Mouse (Mus musculus) limb, embryonic 15.5 days (tissue): ENCODE data around the gene Rbm3. TPM values are rescaled to one million over a fixed set of nuclear protein-coding genes. Genes with fewer than 3 reads are reported as not detected.

Experiments used
- ATAC-seq: fragments of 200-750 bp; cut with Nextera tagmentation; 2 replicates; pipeline ENCODE4 v1.8.0; 2017; ENCODE audit warnings: low read depth, moderate TSS enrichment; ENCODE audit not compliant: insufficient number of reproducible peaks, low FRiP score, low TSS enrichment
- H3K27ac ChIP-seq: fragments of 300-500 bp; sonication (generic); 2 replicates; pipeline ENCODE4 v1.5.1; 2015; ENCODE audit warnings: moderate library complexity, mild to moderate bottlenecking, inconsistent platforms
- H3K27me3 ChIP-seq: fragments of 300-500 bp; sonication (generic); 2 replicates; pipeline ENCODE4 v1.6.1; 2015; ENCODE audit warnings: inconsistent platforms
- H3K36me3 ChIP-seq: fragments of 300-500 bp; sonication (generic); 2 replicates; pipeline ENCODE4 v1.6.1; 2015; ENCODE audit warnings: inconsistent platforms
- H3K4me1 ChIP-seq: fragments of 300-500 bp; sonication (generic); 2 replicates; pipeline ENCODE4 v1.6.1; 2015; ENCODE audit warnings: inconsistent platforms
- H3K4me2 ChIP-seq: fragments of 300-500 bp; sonication (generic); 2 replicates; pipeline ENCODE4 v1.6.1; 2015; ENCODE audit warnings: mild to moderate bottlenecking, inconsistent platforms
- H3K4me3 ChIP-seq: fragments of 300-500 bp; sonication (generic); 2 replicates; pipeline ENCODE4 v1.5.1; 2015; ENCODE audit warnings: mild to moderate bottlenecking, inconsistent platforms
- H3K9ac ChIP-seq: fragments of 300-500 bp; sonication (generic); 2 replicates; pipeline ENCODE4 v1.6.1; 2015; ENCODE audit warnings: inconsistent platforms
- H3K9me3 ChIP-seq: fragments of 300-500 bp; sonication (generic); 2 replicates; pipeline ENCODE4 v1.6.1; 2016; ENCODE audit warnings: inconsistent platforms
- WGBS: fragments of 180-500 bp; shearing (Covaris S2); methylation state at CpG from one replicate; pipeline ENCODE4 v1.1.7; 2015; 5-methylcytosine and 5-hydroxymethylcytosine counted together
- polyA plus RNA-seq: library from polyadenylated mRNA; unstranded; fragments of >200 nt; fragmentation: Nextera tagmentation; extraction: Ambion mirVana; gene quantifications from 2 replicates; pipeline ENCODE4 v1.2.1, GENCODE M21; 2015

The Rbm3 gene
- polyA plus RNA-seq, 1 experiment from 2014 or later = 401 TPM

DNA sequence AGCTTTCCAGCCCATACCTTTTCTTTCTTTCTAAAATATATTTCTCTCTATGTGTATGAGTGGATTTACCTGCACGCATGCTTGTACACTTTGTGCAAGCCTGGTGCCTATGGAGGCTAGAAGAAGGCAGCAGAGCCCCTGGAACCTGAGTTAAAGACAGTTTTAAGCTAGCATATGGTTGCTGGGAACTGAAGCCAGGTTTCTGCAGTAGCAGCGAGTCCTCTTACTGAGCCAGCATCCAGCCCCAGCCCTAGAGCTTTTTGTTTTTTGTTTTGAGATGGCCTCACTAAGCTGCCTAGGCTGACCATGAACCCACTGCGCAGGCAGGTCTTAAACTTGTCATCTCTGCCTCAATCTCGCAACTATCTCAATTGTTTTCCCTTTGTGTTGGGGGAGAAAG is 18.8 kb upstream of the Rbm3 start:
- H3K4me3 ChIP-seq = no peak overlapping the region
- no peaks in the 10 kb centered on the region for H3K9me3 ChIP-seq
- no peak overlapping the region for H3K9ac ChIP-seq
- no peak overlapping the region for H3K4me2 ChIP-seq
- no peaks in the 10 kb centered on the region for H3K4me1 ChIP-seq
- H3K27ac ChIP-seq = no peak overlapping the region
- peaks cover 10% of the 10 kb centered on the region for H3K36me3 ChIP-seq
- WGBS = 91% methylated on average over 4 of the region's 4 CpGs
- H3K27me3 ChIP-seq = no peaks in the 10 kb centered on the region
- no peak for ATAC-seq

DNA sequence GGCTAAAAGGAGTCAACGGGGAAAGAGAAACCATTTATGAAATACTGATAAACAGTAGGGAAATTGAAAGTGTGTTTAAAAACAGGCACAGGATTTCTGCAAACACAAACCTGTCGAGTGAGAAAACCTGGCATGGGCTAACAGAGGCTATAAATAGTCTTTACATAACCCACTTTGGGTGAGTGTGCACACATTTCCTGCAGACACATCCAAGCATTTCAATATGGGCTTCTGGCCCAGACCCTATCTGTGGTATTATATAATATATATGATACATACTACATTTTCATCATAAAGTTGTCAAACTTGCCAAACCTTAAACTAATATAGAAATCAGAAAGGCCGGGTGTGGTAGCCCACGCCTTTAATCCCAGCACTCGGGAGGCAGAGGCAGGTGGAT is 17.4 kb upstream of the Rbm3 start:
- no peaks in the 10 kb centered on the region for H3K4me1 ChIP-seq
- H3K27ac ChIP-seq = no peak overlapping the region
- ATAC-seq = no peak
- H3K9me3 ChIP-seq = no peaks in the 10 kb centered on the region
- WGBS = 83% methylated on average over 5 of the region's 5 CpGs
- no peak overlapping the region for H3K4me3 ChIP-seq
- peaks cover 10% of the 10 kb centered on the region for H3K36me3 ChIP-seq
- H3K27me3 ChIP-seq = no peaks in the 10 kb centered on the region
- no peak overlapping the region for H3K4me2 ChIP-seq
- no peak overlapping the region for H3K9ac ChIP-seq

DNA sequence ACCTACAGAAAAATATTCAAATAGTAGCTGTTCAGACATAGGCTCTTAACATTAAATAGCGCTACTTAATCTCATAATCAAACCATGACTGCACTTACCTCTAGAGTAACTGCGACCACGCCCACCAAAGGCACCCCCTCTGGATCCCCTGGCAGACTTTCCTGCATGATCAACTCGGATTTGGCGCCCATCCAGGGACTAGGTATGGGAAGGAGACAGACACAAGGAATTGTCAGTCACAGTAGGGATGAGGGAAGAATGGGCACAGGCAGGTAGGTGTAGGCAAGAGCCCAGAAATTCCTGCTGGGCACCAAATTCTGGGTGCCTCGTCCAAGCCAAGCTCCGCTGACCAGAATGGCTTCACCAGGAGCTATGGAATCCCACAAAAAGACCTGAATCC is 1.9 kb downstream of the Rbm3 start:
- Histone ChIP-seq H3K4me1 (peaks cover 8% of the 10 kb centered on the region), H3K27ac (no peak overlapping the region), H3K9me3 (no peaks in the 10 kb centered on the region), H3K4me3 (peak overlapping the region; percentile 60), H3K27me3 (no peaks in the 10 kb centered on the region), H3K9ac (no peak overlapping the region), H3K4me2 (peak overlapping the region; percentile 57), H3K36me3 (peaks cover 18% of the 10 kb centered on the region)
- WGBS = 72% methylated on average over 7 of the region's 7 CpGs
- no peak for ATAC-seq

DNA sequence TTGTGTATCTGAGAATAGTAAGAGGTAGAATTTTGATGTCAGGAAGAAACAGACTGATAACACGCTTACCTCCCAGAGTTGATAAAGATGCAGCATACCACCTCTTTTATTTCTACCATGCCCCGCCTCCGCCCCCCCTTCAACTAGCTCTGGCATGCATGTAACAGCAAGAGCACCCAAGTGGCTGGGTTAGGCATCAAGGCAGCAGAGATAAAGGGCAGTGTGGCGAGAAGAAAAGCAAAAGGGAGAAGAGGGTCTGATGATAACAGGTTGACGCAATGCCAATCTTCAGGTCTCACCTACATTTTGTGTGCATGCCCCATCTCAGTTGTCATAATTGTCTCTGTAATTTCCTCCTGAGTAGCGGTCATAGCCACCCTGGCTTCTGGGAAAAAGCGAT is 2.7 kb downstream of the Rbm3 start:
- Histone ChIP-seq H3K4me2 (no peak overlapping the region), H3K4me3 (no peak overlapping the region), H3K27me3 (no peaks in the 10 kb centered on the region), H3K9me3 (no peaks in the 10 kb centered on the region), H3K4me1 (peaks cover 8% of the 10 kb centered on the region), H3K27ac (no peak overlapping the region), H3K36me3 (peaks cover 18% of the 10 kb centered on the region), H3K9ac (no peak overlapping the region)
- 79% methylated on average over 7 of the region's 7 CpGs for WGBS
- ATAC-seq = no peak

DNA sequence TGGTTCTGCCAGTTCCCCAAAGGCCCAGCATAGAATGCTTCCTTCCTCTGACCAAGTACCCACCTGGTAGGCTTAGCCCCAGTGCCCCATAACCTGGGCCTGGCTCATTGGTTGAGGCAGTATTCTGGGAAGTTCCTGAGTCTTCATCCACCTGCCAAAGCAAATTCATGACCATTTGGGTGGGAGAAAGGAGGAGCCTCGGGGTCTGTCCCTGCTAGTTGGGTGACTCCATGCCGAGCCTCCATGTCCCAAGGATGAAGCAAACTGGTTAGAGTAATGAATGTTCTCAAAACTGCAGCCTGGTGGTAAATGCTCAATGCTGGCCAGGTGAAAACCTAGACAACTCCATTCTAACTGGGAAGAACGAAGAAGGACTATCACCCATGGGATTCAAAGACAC is 4.6 kb downstream of the Rbm3 start:
- WGBS = 69% methylated on average over 3 of the region's 3 CpGs
- no peak for ATAC-seq
- peaks cover 18% of the 10 kb centered on the region for H3K36me3 ChIP-seq

DNA sequence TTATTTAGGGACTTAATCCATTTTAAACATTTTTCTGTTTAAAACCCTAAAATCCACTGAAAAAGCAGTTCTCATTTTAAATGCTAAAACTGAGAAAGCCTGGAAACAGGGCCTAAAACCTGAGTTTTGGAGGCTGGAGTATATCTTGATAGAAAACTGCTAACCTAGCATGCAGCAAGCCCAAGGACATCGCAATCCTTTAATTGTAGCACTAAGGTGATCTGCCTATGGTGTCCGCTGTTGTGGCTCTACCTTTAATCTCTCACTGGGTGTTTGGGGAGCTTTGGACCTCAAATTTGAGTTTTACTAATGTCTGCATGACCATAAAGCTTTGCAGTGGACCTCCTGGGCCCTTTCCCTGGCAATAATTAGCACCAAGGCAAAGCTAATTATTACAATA is 5.2 kb downstream of the Rbm3 start:
- H3K4me1 ChIP-seq = peaks cover 8% of the 10 kb centered on the region
- no peak for ATAC-seq
- H3K27ac ChIP-seq = no peak overlapping the region
- no peak overlapping the region for H3K4me3 ChIP-seq
- peaks cover 18% of the 10 kb centered on the region for H3K36me3 ChIP-seq
- WGBS = 95% methylated on average over 2 of the region's 2 CpGs
- no peak overlapping the region for H3K4me2 ChIP-seq
- H3K9ac ChIP-seq = no peak overlapping the region
- no peaks in the 10 kb centered on the region for H3K27me3 ChIP-seq
- H3K9me3 ChIP-seq = no peaks in the 10 kb centered on the region

More for the DNA sequence above, 4.6 kb downstream of the Rbm3 start:
- H3K4me3 ChIP-seq = no peak overlapping the region
- H3K4me1 ChIP-seq = peaks cover 8% of the 10 kb centered on the region
- H3K9me3 ChIP-seq = no peaks in the 10 kb centered on the region
- H3K9ac ChIP-seq = no peak overlapping the region
- H3K4me2 ChIP-seq = no peak overlapping the region
- no peaks in the 10 kb centered on the region for H3K27me3 ChIP-seq
- H3K27ac ChIP-seq = no peak overlapping the region

DNA sequence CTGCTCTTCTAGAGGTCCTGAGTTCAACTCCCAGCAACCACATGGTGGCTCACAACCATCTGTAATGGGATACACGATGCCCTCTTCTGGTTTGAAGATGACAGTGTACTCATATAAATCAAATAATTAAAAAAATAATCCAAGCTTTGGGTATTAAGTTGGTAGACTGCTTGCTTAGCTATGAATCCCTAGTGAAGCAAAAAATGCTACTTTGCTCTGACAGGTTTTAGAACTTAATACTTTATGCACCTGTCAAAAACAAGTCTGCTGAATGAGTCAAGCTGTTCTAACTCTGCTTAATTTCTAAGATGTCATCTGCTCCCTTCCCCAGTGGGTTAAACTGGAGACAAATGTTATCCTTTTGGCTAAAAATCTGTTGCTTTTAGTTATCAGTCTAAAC is 6.2 kb downstream of the Rbm3 start:
- WGBS = 45% methylated on average over 1 of the region's 1 CpGs
- H3K4me1 ChIP-seq = peaks cover 8% of the 10 kb centered on the region
- no peak overlapping the region for H3K4me3 ChIP-seq
- no peak overlapping the region for H3K9ac ChIP-seq
- H3K27me3 ChIP-seq = no peaks in the 10 kb centered on the region
- no peak overlapping the region for H3K27ac ChIP-seq
- peaks cover 18% of the 10 kb centered on the region for H3K36me3 ChIP-seq
- H3K9me3 ChIP-seq = no peaks in the 10 kb centered on the region
- no peak overlapping the region for H3K4me2 ChIP-seq
- no peak for ATAC-seq

DNA sequence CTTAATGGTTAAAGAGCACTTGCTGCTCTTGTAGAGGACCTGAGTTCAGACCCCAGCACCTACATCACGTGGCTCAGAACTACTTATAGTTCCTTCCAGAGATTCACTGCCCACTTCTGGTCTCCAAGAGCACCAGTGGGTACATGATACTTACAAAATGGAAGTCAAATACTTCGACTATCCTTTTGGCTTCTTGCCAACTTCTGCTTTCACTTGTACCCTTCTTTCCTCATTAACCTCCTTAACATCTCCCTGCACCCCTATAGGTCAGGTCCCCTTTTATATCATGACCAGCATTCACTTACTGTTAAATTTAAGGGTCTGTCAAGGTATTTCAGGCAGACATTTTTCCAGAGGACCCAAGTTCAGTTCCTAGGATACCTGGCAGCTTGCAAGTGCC is 9.8 kb downstream of the Rbm3 start:
- no peak overlapping the region for H3K9ac ChIP-seq
- no peak for ATAC-seq
- WGBS = 31% methylated on average over 2 of the region's 2 CpGs
- H3K4me1 ChIP-seq = no peaks in the 10 kb centered on the region; the same call in 1 of the 2 replicates
- no peak overlapping the region for H3K4me2 ChIP-seq
- H3K27ac ChIP-seq = no peak overlapping the region
- H3K36me3 ChIP-seq = peaks cover 7% of the 10 kb centered on the region
- no peaks in the 10 kb centered on the region for H3K9me3 ChIP-seq
- no peak overlapping the region for H3K4me3 ChIP-seq
- H3K27me3 ChIP-seq = no peaks in the 10 kb centered on the region

DNA sequence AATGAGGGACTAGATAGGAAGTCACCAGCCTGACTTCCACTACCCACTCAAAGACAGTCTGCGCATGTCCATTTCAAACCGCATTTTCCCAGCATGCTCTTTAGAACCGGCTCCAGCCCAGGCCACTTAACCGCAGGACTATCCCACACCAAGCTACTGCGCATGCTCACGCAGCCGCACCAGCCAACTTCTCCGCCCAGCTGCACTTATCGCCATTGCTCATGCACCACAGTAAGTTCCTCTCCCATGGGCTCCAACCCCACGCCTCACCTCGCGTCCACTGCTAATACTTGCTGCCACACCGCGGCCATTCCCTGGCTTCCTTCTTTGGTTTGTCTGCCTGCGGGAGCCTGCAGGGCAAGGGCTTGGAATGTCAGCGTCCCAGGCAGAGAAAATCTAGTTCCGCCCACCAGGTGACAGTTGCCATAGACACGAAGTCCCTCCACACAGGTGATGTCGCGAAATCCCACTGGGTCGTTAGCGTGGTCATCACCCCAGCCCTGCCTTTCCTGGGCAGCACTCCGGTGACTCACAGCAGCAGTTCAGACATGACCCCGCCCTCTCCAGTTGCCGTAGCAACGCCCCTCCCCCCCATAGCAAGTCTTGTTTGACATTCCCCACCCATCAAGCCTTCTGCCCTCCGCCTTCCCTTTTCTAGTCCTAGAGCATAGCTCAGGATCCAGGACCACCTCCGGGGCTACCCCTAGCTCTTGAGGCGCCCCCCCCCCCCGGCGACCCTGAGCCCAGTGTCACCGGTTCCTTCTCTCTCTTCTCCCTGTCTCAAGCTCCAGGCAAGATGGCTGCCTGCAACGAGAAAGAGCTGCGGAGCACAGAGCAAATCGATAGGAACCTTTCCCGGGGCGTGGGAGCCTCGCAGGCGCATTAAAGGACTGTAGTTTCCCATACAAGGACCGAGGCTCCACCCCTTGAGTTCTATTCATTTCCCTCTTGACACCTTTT is 13.4 kb downstream of the Rbm3 start, which contains the start of gene Wdr13:
Wdr13 (minus strand) TSS at position 876 of the 960 bp plus-strand sequence.
- no peaks in the 10 kb centered on the region for H3K9me3 ChIP-seq
- peak; percentile 85 for ATAC-seq
- no peaks in the 10 kb centered on the region; the same call in 1 of the 2 replicates for H3K4me1 ChIP-seq
- peak within 1 kb of the TSS; percentile 45 for H3K4me2 ChIP-seq
- peak within 1 kb of the TSS; percentile 53 for H3K4me3 ChIP-seq
- H3K27ac ChIP-seq = peak within 1 kb of the TSS; percentile 92
- H3K27me3 ChIP-seq = no peaks in the 10 kb centered on the region
- WGBS = 20% methylated on average over 38 of the region's 40 CpGs
- H3K9ac ChIP-seq = no peak within 1 kb of the TSS
- peaks cover 12% of the 10 kb centered on the region for H3K36me3 ChIP-seq

DNA sequence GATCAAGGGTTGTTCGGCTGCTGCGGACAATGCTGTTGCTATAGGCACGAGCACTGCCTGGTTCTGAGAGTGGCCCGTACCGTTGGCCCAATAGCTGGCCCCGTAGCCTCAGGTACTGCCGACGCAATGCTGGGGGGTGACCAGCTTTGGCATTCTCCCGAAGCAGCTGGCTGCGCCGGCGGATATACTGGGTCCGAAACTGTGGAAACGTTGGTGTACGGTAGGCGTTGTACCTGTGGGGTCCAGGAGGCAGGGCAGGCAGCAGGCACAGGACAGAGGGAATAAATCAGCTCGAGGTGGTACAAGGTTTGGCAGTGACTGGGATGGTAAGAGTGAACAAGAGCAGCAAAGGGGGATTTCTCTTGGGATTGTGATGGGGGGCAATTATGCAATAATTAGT is 14.3 kb downstream of the Rbm3 start:
- 90% methylated on average over 17 of the region's 17 CpGs for whole genome bisulfite sequencing
- no peak overlapping the region for H3K27ac ChIP-seq
- no peak for ATAC-seq
- H3K9me3 ChIP-seq = no peaks in the 10 kb centered on the region
- no peak overlapping the region for H3K9ac ChIP-seq
- no peaks in the 10 kb centered on the region; the same call in 1 of the 2 replicates for H3K4me1 ChIP-seq
- peak overlapping the region; percentile 45 for H3K4me2 ChIP-seq
- peaks cover 12% of the 10 kb centered on the region for H3K36me3 ChIP-seq
- H3K27me3 ChIP-seq = no peaks in the 10 kb centered on the region
- peak overlapping the region; percentile 53 for H3K4me3 ChIP-seq

DNA sequence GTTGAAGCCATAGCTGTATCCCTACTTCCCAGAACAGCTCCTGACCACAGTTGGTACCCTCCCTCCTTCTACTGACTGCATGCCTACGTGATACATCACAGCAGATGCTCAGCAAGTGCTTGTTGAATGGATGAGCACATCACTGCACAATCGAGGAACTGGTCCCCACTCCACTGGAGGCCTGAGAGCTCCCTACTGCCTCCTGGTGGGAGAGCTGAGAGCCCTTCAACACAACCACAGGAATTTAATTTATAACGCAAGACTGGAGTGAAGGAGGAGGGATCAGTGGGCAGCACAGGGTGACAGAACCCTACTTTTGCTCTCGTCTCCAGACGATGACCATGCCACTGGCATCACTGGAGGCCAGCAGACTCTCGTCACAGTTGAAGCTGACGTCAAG is 20.4 kb downstream of the Rbm3 start:
- WGBS = 75% methylated on average over 7 of the region's 7 CpGs
- Histone ChIP-seq H3K9me3 (no peaks in the 10 kb centered on the region), H3K27me3 (no peaks in the 10 kb centered on the region), H3K27ac (no peak overlapping the region), H3K9ac (no peak overlapping the region), H3K4me2 (no peak overlapping the region), H3K36me3 (peaks cover 18% of the 10 kb centered on the region), H3K4me3 (no peak overlapping the region), H3K4me1 (no peaks in the 10 kb centered on the region)
- no peak for ATAC-seq

DNA sequence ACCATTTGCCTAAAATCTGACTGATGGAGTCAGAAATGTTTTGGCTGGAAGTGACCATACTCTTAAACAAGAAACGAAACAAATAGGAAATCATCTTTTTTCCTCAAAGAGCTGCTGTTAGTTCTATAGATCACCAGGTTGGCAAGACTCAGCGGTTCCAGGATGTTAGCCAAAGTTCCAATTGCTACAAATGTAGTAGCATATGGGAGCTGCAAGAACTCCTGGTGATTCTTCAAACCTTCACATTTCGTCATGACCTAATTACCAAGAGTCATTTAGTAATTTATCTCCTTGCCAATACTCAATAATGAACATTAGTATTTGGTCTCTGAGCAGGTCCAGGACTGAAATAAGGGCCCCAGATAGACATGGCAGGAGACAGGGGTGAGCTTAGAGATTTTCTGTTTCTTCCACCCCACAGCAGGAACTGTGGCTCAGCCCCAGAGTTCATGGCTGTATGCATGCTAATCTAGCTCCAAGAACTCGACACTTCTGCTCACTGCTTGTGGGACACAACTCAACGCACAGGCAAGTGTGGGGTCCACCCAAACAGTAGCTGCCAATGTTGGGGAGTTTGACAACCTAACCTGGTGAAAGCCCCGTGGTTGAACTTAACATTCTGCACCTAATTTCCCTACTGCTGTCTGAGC is 21.7 kb downstream of the Rbm3 start:
- no peaks in the 10 kb centered on the region for H3K27me3 ChIP-seq
- no peak overlapping the region for H3K4me2 ChIP-seq
- H3K9me3 ChIP-seq = no peaks in the 10 kb centered on the region
- no peak overlapping the region for H3K27ac ChIP-seq
- peaks cover 12% of the 10 kb centered on the region for H3K36me3 ChIP-seq
- no peak overlapping the region for H3K4me3 ChIP-seq
- no peaks in the 10 kb centered on the region for H3K4me1 ChIP-seq
- no peak for ATAC-seq
- no peak overlapping the region for H3K9ac ChIP-seq
- 80% methylated on average over 6 of the region's 6 CpGs for WGBS
